Mouse (Mus musculus): ENCODE data around the gene Tmem233.

DNA sequence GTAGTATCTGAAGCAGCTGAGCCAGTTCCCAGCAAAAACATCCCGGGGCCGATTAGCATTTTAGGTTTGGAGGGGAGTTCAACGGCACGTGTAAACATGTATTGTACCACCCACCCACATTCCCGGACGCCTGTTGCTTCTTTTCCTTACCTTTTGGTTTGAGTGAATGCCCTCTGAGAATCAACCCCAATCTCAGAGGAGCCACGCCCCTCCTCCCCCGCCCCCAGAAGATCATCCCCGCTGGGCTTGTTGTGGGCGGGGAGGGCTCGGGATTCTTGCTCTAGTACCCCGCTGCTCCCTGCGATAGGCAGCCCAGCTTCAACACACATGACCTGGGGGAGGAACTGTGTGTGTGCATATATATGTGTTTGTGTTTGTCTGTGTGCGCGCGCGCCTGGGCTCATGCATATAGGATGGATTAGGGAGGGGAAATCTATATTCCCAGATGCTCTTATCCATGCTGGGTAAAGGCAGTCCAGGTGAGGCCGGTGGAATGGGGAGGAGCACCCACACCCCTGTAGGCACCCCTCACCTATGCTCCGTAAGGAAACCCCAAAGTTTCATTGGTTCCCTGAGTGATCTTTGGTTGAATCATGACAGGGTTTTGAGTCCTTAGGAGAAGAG lies 52.4 kb downstream of the Tmem233 start:
- no peak for TF ChIP-seq CTCF (IDR thresholded peaks at IDR 0.05; ENCODE audit: low read depth)
- TF ChIP-seq EP300 (IDR thresholded peaks at IDR 0.05; ENCODE audit: low read depth): no peak

Measured in heart, postnatal 0 days (tissue).